Mouse (Mus musculus): ENCODE data around the gene Fam43b.
A peak's percentile ranks its signal among the peaks of the same experiment; 100 is the strongest.

Fam43b gene

DNA sequence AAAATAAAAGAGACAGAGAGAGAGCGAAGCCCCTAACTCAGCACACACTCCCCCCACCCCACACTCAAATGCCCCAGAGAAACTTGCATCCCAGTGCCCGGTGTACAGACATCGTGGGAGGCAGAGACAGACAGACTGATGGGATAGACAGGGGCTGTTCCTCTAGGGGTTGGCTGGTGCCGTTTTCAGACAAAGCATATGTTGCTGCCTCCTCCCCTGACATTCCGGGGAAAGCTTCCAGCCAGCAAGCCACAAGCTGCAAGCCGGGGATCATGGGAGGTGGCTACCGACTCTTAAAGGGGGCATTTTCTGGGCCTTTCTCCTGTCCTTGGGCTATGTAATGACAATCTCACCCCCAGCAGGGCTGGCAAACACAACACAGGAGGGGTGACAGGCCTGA, 2.6 kb downstream of the Fam43b start:
- DNase-seq = no peak

DNA sequence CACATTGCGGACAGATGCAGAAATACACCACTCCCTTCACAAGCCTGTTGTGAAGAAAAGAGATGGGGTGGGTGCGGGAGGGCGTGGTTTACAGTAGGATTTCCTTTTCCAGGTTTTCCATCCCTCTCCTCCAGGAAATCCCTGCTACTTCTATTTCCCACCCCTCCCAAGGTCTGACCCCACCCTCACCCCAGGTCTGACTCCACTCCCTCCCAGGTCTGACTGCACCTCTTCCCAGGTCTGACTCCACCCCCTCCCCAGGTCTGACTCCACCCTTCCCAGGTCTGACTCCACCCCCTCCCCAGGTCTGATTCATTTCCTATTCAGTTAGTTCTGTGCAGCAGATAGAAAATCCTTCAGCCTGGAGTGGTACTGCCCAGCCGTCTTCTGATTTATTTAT, 12.5 kb downstream of the Fam43b start:
- DNase-seq = no peak

DNA sequence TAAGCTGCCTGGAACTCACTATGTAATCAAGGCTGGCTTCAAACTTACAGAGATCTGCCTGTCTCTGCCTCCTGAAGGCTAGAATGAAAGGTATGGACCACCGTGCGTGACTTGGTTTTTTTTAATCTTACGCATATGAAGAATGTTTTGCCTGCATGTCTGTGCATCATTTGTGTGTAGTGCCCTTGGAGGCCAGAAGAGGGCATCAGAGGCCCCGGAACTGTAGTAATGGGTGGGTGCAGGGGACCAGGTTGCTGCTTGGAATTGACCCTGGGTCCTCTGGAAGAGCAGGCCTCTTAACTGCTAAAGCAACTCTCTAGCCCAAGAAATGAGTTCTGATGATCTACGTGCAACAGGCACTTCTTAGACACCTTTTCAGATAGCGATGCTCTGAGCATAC, 13.9 kb downstream of the Fam43b start:
- no peak for DNase-seq

DNA sequence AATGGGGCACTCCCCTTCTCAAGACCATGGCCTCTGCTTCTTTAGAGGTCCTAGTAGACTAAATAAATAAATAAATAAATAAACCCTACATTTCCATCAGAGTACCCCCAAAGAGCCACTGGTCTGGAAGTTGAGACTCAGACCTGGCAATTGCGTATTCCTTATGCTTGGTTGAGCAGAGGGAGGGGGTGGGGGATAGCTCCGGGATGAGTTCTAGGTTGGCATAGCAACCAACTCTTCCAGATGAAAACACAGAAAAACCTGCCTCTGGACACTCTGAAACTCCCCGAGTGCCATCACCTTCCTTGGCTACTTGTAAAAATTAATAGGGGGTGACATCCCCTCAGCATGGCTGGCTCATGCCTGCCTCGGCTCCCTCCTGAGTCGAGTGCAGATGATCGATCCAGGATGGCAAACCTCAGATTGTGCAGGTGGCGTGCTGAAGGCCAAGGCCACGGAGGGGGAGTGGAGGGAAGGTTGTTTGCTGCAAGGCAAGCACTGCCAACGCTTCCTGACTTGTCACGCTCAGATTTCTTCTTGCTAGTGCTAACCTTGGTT, 16.1 kb downstream of the Fam43b start:
- DNase-seq = no peak

DNA sequence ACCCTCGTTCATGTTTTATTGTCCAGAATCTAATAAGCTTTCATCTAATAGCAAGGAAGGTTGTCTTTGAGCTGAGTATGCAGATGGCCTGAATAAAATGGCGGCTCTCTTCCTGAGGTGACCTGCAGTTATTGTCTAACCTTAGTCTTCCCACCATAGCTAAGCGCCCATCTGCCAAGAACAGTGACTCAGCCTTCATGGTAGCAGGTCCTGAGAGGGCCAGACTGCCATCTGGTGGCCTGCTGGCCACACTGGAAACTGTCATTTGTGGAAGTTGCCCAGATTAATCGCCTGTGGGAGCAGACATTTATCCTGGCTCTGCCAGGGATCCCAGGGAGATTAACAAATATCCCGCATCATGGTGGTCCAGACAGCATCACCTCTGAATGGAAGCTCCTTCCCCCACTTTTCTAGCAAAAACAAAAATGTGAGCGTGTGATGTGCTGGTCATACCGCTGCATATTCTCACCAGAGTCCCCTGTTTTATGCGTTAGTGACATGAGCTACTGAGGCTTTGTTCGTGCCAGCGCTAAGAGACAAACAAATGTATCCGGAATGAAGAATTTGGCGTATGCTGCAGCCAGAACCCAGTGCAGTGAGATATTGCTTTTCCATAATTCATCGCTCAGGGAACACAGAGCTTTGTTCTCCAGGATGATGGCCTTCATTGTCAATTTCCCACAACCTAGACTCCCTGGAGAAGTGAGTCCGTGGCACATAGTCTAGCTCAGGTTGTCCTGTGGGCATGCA, 17.1 kb downstream of the Fam43b start:
- peak; percentile 83 to 89 for DNase-seq

DNA sequence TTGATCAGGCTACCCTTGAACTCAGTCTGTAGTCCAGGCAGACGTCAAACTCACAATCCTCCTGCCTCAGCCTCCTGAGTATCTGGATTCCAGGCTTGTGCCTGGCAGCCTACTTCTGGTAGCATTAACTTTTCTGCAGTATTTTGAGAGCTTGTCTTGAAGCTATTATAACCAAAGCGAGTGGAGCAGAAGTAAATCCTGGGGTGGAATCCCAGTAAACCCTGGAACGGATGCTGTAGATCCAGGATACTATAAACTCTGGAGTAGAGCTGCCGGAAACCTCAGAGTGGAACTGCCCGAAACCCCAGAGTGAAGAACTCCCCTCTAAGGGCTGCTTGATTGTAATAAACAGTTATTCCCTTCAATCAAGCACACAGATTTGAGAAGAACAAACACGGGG, 18.8 kb downstream of the Fam43b start:
- DNase-seq = peak; percentile 60 to 83

DNA sequence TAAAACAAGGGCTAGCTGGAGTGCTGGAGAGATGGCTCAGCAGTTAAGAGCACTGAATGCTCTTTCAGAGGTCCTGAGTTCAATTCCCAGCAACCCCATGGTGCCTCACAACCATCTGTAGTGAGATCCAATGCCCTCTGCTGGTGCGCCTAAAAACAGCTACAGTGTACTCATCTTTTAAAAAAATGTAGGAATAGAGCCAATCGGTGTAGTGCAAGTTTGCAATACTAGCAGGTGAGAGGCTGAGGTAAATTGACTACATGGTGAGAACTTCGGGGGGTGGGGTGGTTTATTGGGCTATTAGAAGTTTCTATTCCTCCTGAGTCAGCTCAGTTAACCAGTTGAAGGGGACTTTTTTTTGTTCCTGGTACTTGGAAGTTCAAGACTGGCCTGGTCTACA, 21.2 kb downstream of the Fam43b start:
- no peak for DNase-seq

DNA sequence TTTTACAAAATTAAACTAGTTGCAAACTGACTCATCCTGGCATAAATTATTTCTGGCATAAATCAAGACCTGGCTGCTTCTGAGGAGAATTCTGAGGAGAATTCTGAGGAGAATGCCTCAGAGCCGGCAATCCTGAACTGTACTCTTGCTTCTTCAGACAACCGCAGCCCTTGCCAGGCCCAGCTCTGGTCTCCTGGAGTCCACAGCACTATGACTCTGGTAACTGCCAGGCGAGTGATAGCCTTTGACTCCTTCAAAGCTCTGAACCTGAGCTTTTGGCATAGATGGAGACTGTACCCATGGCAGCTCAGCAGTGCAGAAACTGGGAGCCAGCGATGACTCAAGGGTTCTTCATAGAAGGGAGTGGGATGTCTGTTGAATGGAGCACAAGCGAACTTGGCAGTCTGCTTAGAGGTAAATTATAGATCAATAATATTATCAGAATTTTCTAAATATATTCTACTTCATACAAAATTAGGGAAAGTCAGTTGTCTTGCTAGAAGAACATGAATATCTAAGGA, 25.3 kb downstream of the Fam43b start:
- DNase-seq = no peak

DNA sequence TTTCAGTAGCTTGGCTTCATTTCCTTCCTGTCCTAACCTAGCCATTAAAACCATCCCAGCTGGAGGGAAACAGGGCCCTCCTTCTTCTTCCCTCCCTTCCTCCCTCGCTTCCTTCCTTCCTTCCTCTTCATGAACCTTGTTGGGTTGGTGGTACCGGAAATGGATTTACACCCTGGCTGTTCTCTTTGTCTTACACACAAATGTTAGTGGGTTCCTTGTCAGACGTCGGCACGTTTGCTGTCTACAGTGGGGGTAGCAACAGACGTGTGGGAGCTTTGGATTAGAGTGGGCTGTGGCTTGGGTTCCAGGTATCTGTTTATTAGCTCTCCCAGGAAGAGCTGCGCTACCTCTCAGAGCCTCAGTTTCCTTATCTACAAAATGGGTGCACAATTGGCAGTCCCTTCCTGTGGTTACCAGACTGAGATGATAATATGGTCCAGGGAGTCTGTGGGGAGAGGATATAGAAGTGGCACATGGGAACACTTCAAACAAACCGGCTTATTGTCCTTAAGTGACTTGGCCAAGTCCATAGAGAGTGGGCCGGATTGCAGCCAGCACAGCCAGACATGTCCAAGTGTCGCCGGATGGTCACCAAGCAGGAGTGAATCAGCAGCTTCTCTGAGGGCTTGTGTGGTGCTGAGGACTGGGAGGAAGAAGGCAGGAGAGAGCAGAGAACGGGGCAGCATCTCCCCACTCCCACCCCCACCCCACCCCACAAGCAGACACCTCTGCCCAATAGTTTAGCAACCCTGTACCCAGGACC, 27.6 kb downstream of the Fam43b start:
- no peak for DNase-seq

DNA sequence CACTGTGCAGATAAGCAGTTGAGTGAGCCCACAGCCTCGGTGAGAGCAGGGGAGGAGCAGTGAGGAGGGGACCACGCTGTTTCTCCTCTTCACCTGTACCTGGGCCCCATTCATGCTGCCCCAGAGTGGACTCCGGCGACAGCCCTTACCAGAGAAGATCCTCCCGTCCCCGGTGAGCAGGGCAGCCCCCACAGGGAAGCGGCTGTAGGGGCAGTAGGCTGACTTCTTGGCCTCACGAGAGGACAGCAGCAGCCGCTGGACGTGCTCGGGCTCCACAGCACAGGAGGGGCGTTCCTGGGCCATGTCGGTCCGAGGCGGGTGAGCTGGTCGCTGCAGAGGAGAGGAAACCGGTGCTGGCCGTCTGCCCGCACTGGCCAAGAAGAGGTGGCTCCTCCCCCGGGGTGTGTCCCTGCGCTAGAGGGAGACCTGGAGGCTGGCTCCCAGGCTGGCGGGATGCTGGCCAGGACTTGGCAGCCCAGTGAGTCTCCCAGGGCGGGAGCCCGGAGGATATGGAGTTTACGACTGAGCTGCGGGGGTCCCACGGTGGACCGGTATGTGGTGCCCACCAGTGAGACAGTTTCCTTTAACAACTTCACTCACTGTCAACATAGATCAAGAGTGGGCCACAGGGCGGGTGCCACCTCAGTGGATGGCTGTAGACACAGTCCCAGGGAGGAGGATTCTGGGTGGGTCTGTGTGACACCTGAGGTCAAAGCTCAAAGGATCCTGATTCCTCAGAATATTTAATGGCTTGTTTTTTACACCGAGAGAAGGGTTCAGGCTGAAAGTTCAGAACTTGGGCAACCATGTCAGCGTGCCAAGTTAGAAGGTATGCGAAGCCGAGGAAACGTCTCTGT, 28.5 kb downstream of the Fam43b start, which contains the start of gene Cda:
Gene Cda, minus strand, starts transcription at position 352 of the 857 bp plus-strand sequence.
- DNase-seq = peak; percentile 93 to 95

DNA sequence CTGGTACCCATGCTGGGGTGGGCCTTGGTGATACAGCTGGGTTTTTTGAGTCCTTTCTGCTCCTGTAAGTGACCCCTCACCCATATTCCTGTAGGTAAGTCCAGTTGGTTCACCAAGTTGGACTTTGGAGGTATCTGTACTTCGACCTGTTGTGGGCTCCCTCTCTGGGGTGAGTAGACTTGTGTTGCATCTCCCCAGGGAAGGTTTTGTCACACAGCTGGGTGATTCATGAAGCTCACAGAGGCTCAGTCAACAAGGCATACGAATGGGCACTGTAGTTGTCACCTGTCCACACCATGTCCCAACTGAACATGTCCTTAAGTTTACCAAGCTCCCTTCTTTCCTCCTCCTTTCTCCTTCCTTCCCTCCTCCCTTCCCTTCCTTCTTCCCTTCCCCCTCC, 29.8 kb downstream of the Fam43b start:
- DNase-seq = peak; percentile 70 to 84

DNA sequence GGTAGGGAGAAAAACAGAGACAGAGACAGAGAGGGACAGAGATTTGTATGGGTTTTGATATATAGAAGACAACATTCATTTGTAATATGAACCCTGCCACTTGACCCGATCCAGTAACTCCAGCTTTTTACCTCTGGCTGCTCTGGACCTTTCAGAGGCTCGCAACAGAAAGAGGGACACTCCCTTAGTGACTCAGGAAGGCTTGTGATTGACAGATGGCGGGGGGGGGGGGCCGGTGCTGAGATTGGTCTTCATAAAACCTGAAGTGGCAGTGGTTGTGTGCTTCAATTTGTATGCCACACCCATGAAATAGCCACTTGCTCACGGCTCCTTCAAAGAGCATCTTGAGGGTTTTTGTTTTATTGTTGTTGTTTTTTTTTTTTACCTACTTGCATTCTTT, 32.8 kb downstream of the Fam43b start:
- no peak for DNase-seq

DNA sequence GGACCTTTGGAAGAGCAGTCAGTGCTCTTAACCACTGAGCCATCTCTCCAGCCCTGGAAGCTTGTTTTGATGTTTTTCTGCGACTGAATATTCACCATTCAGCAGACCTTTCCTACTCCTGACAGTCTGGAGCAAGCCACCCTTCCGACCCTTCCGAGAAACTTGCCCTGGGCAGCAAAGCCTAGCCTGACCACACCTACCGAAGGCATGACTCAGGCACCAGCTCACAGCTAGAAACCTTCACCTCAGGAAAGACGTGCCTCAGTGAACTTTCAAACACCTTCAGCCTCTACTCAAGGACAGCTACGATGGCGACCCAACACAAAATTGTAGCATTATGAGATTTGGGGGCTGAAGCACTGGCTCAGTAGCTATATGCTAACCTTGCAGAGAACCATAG, 33.4 kb downstream of the Fam43b start:
- no peak for DNase-seq

DNA sequence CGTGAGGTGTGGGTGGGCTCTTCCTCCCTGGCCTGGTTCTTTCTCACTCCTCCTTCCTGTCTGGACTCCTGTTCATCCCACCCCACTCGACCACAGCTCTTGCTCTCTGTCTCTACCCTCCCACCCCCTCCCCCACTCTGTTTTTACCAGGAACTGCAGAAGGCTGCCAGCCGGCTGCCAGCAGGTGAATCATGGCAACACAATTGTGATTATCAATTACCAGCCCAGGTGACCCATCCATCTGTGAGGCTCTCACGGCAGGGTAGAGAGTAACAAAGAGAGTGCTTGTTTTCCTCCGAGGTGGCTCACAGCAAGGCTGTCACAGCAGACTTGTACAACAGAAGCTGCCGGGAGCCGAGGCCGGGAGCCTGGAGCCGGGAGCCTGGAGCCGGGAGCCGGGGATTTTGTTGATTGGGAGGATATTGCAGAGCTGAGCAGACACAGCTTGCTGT, 34.9 kb downstream of the Fam43b start:
- no peak for DNase-seq

DNA sequence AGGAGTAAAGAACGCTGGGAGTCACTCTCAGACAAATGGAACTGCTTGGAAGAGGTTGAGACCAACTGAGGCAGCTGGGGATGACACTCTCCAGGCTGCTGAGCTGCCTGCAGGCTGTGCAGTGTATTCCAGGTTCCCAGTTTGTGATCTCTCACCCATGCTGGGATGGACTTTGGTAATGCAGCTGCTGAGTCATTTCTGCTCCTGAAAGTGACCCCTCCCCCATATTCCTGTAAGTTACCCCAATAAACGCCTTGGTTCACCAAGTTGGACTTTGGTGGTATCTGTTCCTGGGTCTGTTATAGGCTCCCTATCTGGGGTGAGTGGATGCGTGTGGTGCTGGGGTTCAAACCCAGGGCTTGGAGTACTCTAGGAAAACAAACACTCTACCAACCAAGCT, 38.2 kb downstream of the Fam43b start:
- no peak for DNase-seq

DNA sequence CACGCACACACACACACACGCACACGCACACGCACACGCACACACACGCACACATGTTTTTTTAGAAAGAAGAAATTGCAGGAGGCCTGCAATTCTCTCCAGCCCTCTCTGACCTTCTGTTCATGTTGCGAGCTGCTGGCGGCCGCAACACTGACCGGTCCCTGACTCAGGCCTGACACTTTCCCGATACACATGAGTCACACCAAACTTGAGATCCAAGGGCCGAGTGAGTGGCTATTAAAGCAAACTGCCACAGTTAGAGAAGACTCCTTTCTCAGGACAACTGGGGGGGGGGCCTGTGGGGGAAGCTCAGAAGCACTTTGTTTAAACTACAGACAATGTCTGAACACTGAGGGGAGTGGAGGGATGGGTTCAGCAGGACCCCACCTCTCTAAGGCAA, 39.8 kb downstream of the Fam43b start:
- DNase-seq = no peak

DNA sequence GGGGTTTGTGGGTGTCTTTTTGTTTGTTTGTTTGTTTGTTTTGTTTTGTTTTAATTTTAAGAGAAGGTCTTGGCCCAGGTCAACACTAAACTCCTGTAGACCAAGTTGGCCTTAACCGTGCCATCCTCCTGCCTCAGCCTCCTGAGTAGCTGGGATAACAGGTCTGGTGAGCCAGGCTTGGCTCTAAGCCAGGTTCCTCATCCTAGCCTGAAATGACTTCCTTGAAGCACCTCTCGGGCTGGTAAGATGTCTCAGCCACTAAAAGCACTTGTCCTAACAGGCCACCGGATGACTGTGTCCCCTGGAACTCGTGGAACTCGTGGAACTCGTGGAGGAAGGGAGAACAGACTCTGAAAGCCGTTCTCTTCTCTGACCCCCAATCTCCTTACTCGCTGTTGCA, 40.2 kb downstream of the Fam43b start:
- no peak for DNase-seq

DNA sequence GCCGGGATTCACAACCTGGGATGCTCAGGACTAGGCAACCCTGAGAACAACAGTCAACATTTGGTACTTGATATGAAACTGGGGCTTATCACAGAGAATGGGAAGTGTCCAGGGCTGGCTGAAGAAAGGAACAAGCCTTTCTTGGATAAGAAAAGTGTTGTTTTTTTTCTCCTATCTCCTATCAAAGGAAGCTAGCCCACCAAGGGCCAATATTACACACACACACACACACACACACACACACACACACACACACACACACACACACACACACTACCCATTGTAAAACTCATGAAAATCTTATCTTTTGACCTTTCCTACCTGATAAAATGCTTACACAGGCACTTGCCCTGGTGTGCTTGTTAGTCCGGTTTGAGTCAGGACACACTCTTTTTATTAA, 40.8 kb downstream of the Fam43b start:
- DNase-seq = no peak

DNA sequence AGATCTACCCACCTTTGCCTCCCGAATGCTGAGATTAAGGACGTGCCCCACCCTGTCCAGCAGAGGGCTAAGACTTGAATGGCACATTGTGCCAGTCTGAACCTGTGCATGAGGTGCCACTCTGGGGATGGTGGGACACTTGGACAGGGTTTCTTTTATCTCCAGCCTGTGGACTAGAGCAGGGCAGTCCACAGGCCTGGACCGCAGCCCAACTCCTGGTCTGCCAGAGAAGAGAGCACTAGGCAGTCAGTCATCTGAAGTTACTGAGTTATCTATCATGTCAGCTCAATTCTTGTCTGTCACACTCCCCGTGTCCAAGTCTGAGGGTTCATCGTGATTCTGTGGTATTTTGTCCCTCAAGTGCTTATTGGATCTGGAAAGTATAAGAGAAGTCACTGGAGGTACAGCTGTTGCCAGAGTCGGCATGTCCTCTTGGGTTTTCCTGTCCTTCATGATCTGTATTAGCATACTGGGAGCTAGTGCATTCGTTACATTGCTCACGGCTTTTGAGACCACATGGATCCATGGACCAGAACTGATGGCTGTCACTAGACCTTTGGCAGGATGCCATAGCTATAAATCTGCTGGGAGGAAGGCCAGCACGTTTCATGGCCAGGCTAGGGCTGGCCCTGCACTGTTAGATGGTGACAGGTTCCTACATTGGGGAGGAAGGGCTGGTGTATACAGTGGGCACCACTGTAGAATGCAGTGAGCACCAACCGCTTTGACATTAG, 42.7 kb downstream of the Fam43b start:
- peak; percentile 64 to 82 for DNase-seq

DNA sequence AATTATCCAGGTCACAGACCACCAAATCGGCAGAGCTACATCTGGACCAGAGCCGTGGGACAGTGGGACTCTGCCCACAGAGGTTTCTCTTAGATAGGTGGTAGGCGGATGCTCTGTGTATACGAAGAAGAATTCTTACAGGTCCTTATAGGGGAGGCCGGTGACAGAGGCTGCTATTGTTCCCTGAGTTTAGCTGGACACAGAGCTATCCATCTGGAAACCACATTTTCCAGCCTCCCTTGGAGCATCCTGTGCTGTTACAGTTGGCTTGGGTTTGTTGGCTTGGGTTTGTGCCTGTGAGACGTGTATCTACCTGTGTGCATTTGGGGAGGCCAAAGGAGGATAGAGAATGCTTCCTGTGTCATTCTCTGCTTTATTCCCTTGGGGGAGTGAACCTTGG, 43.6 kb downstream of the Fam43b start:
- no peak for DNase-seq

DNA sequence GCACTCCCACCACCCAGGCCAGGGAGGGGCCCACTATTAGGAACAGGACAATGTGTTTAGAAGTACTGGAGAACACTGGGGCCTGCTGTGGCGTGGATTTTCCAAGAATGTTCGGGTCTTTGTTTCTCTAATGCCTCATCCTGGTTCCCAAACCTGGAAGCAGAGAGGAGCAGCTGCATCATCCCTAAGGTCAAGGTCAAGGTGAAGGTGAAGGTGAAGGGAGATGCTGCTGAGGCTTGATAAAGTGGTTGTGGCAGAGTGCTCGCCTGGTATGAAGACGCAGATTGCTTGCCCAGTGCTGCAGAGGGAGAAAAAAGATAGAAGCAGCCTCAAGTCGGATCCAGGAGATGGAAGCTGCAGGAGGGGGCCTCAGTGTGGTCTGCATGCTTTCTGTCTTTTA, 44.5 kb downstream of the Fam43b start:
- no peak for DNase-seq

DNA sequence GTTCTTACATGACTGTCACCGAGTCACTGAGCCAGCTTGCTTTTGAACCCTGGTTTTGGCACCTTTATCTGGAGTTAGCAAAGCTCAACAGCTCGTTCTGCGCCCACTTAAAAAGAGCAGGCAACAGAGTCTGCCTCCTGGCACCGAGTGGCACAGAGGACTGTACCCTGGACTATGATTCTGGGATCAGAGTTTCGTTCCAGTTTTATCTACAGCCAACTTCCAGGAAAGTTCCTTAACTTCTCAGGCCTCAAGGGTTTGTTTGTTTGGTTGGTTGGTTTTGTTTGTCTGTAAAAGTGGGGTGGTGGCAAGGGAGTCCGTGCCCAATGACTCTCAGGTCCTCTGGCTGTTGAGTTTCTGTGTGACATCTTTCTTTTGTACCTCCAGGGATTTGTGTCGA, 47.6 kb downstream of the Fam43b start:
- peak; percentile 67 to 70 for DNase-seq
